Mouse (Mus musculus): ENCODE data around the gene Nfix. TPM values are rescaled to one million over a fixed set of nuclear protein-coding genes. Genes with fewer than 3 reads are reported as not detected.
"Not testable (repeated sequence)": the region's sequence is repeated elsewhere in the genome, so short reads cannot be mapped to it uniquely, and the experiment has no call there.

Nfix gene
- polyA plus RNA-seq, 1 experiment = not detected

DNA sequence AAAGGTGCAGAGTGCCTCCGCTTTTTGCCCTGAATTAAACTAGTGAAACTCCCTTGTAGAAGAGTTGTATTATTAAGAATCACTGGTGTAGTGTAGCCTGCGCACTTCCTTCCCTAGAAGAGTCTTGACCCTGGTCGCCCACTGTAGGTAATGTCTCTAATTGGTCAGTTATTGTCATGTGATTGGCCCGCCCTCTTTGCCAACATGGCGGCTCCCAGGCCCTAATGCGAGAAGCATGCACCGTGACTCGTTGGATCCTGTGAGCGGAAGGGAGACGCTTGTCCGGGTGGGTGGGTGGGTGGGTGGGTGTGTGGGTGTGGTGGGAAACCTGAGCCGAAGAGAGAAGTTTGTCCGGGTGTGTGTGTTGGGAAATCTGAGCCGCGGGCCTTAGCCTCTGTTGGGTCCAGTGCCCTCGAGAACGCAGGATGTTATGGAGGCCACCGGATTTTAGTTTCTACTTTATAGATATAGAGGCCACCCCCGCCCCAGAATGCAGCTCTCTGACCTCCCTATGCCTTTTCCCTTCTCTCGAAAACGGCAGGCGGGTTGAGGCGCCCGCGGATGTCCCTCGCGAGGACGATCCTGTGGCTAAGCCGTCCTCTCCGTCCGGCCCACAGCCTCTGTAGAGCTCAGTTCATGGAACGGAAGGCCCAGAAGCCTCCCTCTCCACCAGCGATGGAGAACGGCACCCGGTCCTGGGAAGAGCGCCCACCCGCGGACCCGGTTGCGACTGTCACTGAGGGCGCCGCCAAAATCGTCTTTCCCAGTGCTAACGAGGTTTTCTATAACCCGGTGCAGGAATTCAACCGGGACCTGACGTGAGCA is 110.8 kb downstream of the Nfix start:
- no peak for TF ChIP-seq POLR2A (IDR thresholded peaks at IDR 0.05; ENCODE audit: insufficient read depth, low read depth, low read length)
- no peak for TF ChIP-seq CTCF (IDR thresholded peaks at IDR 0.05; ENCODE audit: insufficient read depth, low read depth, low read length)
- no peak overlapping the region for H3K27ac ChIP-seq (ENCODE audit: insufficient read depth, low read depth, low read length)
- under 1% methylated on average over 47 of the region's 47 CpGs for WGBS

DNA sequence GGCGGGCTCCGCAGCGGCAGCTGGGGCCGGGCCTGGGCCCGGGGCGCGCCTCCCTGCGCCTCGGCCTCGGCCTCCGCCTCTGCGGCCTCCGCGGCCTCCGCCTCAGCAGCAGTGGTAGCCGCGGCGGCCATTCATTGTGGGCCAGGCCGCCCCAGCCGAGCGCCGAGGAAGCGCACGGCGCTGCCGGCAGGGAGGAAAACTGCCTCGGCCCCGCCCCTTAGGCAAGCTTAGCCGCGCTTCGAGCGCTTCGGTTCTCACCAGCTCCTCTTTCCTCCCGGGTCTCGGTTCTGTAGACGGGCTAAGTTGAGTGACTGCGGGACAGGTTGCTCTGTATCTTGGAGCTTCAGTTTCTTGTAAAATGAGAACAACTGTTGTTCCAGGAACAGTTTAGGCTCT is 112.4 kb downstream of the Nfix start, which contains the start of gene Nacc1:
TSS of gene Nacc1 (minus strand) at position 158 of the 396 bp plus-strand sequence.
- TF ChIP-seq POLR2A (IDR thresholded peaks at IDR 0.05; ENCODE audit: insufficient read depth, low read depth, low read length) (peak; percentile 30; the same call in 1 of the 2 replicates), CTCF (IDR thresholded peaks at IDR 0.05; ENCODE audit: insufficient read depth, low read depth, low read length) (no peak)
- Histone ChIP-seq H3K4me1 (ENCODE audit: control insufficient read depth, insufficient read depth, low read length) (peaks cover 22% of the 10 kb centered on the region), H3K27ac (ENCODE audit: insufficient read depth, low read depth, low read length) (peak within 1 kb of the TSS; percentile 75; the same call in 1 of the 2 replicates), H3K4me3 (ENCODE audit: insufficient read depth, low read depth, low read length) (peak within 1 kb of the TSS; percentile 96)
- under 1% methylated on average over 34 of the region's 37 CpGs for WGBS

More for the DNA sequence above, 110.8 kb downstream of the Nfix start:
- H3K4me3 ChIP-seq (ENCODE audit: insufficient read depth, low read depth, low read length) = peak overlapping the region; percentile 71
- H3K4me1 ChIP-seq (ENCODE audit: control insufficient read depth, insufficient read depth, low read length) = peaks cover 22% of the 10 kb centered on the region

DNA sequence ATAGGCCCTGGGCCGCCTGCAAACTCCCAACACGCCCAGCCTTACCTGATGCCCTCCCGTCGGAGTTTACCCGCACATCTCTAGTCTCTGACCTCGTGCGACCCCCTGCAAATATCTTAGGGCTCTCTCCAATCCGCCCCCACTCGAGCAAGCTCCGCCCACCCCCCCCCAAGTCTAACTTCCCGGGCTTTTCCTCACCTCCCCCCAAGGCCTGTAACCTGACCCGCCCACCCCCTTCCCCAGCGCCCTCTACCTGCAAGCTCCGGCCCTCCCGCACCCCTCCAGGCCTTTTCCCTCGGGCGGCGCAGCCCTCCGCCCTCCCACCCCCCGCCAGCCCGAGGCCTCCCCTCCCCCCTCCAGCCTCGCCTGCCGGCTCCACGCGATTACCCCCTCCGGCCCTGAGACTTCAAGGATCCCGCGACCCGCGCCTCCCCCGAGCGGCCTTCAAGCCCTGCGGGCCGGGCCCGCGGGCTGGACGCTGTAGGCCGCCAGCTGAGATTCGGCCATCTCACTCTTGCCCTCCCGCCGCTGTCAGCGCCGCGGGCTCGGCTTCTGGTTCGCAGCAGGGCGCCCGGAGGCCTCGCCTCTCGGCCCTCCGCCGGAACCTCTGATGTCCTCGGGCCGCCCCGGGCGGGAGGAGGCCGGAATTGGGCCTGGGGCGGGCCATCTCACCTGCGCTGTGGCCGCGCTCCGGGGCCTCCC is 113.0 kb downstream of the Nfix start:
- H3K27ac ChIP-seq (ENCODE audit: insufficient read depth, low read depth, low read length) = peak overlapping the region; percentile 75; the same call in 1 of the 2 replicates
- peaks cover 26% of the 10 kb centered on the region for H3K4me1 ChIP-seq (ENCODE audit: control insufficient read depth, insufficient read depth, low read length)
- H3K4me3 ChIP-seq (ENCODE audit: insufficient read depth, low read depth, low read length) = peak overlapping the region; percentile 96
- TF ChIP-seq POLR2A (IDR thresholded peaks at IDR 0.05; ENCODE audit: insufficient read depth, low read depth, low read length) (no peak), CTCF (IDR thresholded peaks at IDR 0.05; ENCODE audit: insufficient read depth, low read depth, low read length) (no peak)
- WGBS = 2% methylated on average over 59 of the region's 62 CpGs

GRCm38 (mm10) chr8:84686191-84687002 is 113.7 kb downstream of the Nfix start, which contains the start of gene Trmt1:
Gene Trmt1 (plus strand): TSS chr8:84686307.
- 6% methylated on average over 20 of the region's 20 CpGs for WGBS
- Histone ChIP-seq H3K27ac (ENCODE audit: insufficient read depth, low read depth, low read length) (no peak within 1 kb of the TSS), H3K4me3 (ENCODE audit: insufficient read depth, low read depth, low read length) (peak within 1 kb of the TSS; percentile 96), H3K4me1 (ENCODE audit: control insufficient read depth, insufficient read depth, low read length) (peaks cover 26% of the 10 kb centered on the region)
- no peak for TF ChIP-seq CTCF (IDR thresholded peaks at IDR 0.05; ENCODE audit: insufficient read depth, low read depth, low read length)
- TF ChIP-seq POLR2A (IDR thresholded peaks at IDR 0.05; ENCODE audit: insufficient read depth, low read depth, low read length) = no peak

GRCm38 (mm10) chr8:84684537-84684936 is 115.6 kb downstream of the Nfix start:
- no peak overlapping the region for H3K27ac ChIP-seq (ENCODE audit: insufficient read depth, low read depth, low read length)
- H3K4me1 ChIP-seq (ENCODE audit: control insufficient read depth, insufficient read depth, low read length) = peaks cover 23% of the 10 kb centered on the region
- no peak for TF ChIP-seq POLR2A (IDR thresholded peaks at IDR 0.05; ENCODE audit: insufficient read depth, low read depth, low read length)
- no peak for TF ChIP-seq CTCF (IDR thresholded peaks at IDR 0.05; ENCODE audit: insufficient read depth, low read depth, low read length)
- 26% methylated on average over 3 of the region's 3 CpGs for WGBS
- no peak overlapping the region for H3K4me3 ChIP-seq (ENCODE audit: insufficient read depth, low read depth, low read length)

DNA sequence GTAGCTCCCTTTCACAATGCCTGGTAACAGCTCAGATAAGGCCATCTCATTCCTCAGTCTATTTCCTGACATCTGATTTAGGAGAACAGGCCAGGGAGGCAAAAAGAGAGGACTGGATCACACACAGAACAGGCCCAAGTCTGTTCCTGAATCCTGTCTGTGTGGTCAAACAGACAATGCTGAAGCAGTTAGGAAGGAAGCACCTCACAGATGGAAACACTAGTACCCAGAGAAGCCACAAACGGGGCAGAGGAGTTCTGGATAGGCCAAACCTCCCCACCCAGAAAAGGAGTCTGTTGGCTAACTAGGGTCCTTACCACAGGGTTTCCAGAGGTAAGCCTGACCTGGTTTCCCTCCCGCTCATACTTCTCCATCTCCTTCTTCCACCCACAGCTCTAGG is 117.9 kb downstream of the Nfix start:
- 77% methylated on average over 2 of the region's 2 CpGs for WGBS
- H3K4me1 ChIP-seq (ENCODE audit: control insufficient read depth, insufficient read depth, low read length) = peaks cover 22% of the 10 kb centered on the region

DNA sequence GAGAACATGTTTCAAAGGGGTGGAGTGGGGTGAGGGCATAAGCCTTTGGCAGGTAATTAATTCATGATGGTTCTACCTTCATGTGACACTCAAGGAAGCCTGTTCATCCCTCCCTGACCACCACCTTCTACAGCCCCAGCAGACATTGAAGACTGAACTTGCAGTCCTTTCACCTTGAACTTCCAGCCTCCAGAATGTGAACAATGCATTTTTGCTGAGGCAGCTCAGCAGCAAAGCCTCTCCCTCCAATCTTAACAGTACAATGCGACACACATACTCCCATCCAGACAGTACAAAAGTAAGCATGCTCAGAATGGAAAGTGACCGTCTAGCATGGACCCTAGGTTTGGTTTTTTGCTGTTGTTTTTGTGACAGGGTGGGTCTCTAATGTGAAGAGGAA is 118.7 kb downstream of the Nfix start:
- peaks cover 18% of the 10 kb centered on the region for H3K4me1 ChIP-seq (ENCODE audit: control insufficient read depth, insufficient read depth, low read length)
- 56% methylated on average over 2 of the region's 2 CpGs for WGBS
- TF ChIP-seq POLR2A (IDR thresholded peaks at IDR 0.05; ENCODE audit: insufficient read depth, low read depth, low read length) = no peak
- TF ChIP-seq CTCF (IDR thresholded peaks at IDR 0.05; ENCODE audit: insufficient read depth, low read depth, low read length) = no peak
- H3K4me3 ChIP-seq (ENCODE audit: insufficient read depth, low read depth, low read length) = no peak overlapping the region
- no peak overlapping the region for H3K27ac ChIP-seq (ENCODE audit: insufficient read depth, low read depth, low read length)

More for the DNA sequence above, 117.9 kb downstream of the Nfix start:
- no peak for TF ChIP-seq POLR2A (IDR thresholded peaks at IDR 0.05; ENCODE audit: insufficient read depth, low read depth, low read length)
- no peak for TF ChIP-seq CTCF (IDR thresholded peaks at IDR 0.05; ENCODE audit: insufficient read depth, low read depth, low read length)
- Histone ChIP-seq H3K27ac (ENCODE audit: insufficient read depth, low read depth, low read length) (no peak overlapping the region), H3K4me3 (ENCODE audit: insufficient read depth, low read depth, low read length) (no peak overlapping the region)

GRCm38 (mm10) chr8:84677305-84677704 is 122.8 kb downstream of the Nfix start:
- no peak overlapping the region for H3K27ac ChIP-seq (ENCODE audit: insufficient read depth, low read depth, low read length)
- H3K4me1 ChIP-seq (ENCODE audit: control insufficient read depth, insufficient read depth, low read length) = peaks cover 1% of the 10 kb centered on the region; the same call in 1 of the 2 replicates
- TF ChIP-seq CTCF (IDR thresholded peaks at IDR 0.05; ENCODE audit: insufficient read depth, low read depth, low read length) (no peak), POLR2A (IDR thresholded peaks at IDR 0.05; ENCODE audit: insufficient read depth, low read depth, low read length) (no peak)
- H3K4me3 ChIP-seq (ENCODE audit: insufficient read depth, low read depth, low read length) = no peak overlapping the region
- WGBS = 87% methylated on average over 5 of the region's 5 CpGs

GRCm38 (mm10) chr8:84670295-84671006 is 129.7 kb downstream of the Nfix start:
- 93% methylated on average over 5 of the region's 5 CpGs for WGBS
- H3K4me1 ChIP-seq (ENCODE audit: control insufficient read depth, insufficient read depth, low read length); H3K27ac ChIP-seq (ENCODE audit: insufficient read depth, low read depth, low read length); H3K4me3 ChIP-seq (ENCODE audit: insufficient read depth, low read depth, low read length): not testable (repeated sequence)

Data from olfactory bulb, adult 2 months (tissue).